Mouse (Mus musculus): Measurements from ENCODE around the gene Fam120b. TPM values are rescaled to one million over a fixed set of nuclear protein-coding genes. Genes with fewer than 3 reads are reported as not detected.

Fam120b gene
- polyA plus RNA-seq, 1 experiment from 2014 or later, result 27.3 TPM

GRCm38 (mm10) chr17:15455203-15455602, 59.2 kb downstream of the Fam120b start:
- no peaks in the 10 kb centered on the region for H3K27me3 ChIP-seq (replicated peaks; ENCODE audit: low read depth, poor library complexity, severe bottlenecking)
- H3K4me3 ChIP-seq, result no peak overlapping the region
- no peak for DNase-seq (ENCODE audit: low spot score)
- WGBS, result 78% methylated on average over 4 of the region's 4 CpGs
- H3K4me1 ChIP-seq, result no peaks in the 10 kb centered on the region
- H3K9me3 ChIP-seq, result no peaks in the 10 kb centered on the region
- H3K36me3 ChIP-seq (replicated peaks), result peaks cover 3% of the 10 kb centered on the region; the same call in 1 of the 2 replicates
- no peak overlapping the region for H3K27ac ChIP-seq (replicated peaks)

GRCm38 (mm10) chr17:15456595-15456994, 60.6 kb downstream of the Fam120b start:
- no peak overlapping the region for H3K27ac ChIP-seq (replicated peaks)
- H3K4me3 ChIP-seq, result no peak overlapping the region
- no peaks in the 10 kb centered on the region for H3K27me3 ChIP-seq (replicated peaks; ENCODE audit: low read depth, poor library complexity, severe bottlenecking)
- WGBS, result 88% methylated on average over 2 of the region's 2 CpGs
- peaks cover 9% of the 10 kb centered on the region for H3K36me3 ChIP-seq (replicated peaks)
- no peaks in the 10 kb centered on the region for H3K9me3 ChIP-seq
- DNase-seq (ENCODE audit: low spot score), result no peak
- H3K4me1 ChIP-seq, result no peaks in the 10 kb centered on the region

GRCm38 (mm10) chr17:15459761-15460160, 63.8 kb downstream of the Fam120b start:
- H3K36me3 ChIP-seq (replicated peaks), result peaks cover 15% of the 10 kb centered on the region
- no peak overlapping the region for H3K27ac ChIP-seq (replicated peaks)
- H3K4me3 ChIP-seq, result no peak overlapping the region
- no peak for DNase-seq (ENCODE audit: low spot score)
- 87% methylated on average over 4 of the region's 4 CpGs for WGBS
- H3K9me3 ChIP-seq, result no peaks in the 10 kb centered on the region
- no peaks in the 10 kb centered on the region for H3K4me1 ChIP-seq
- H3K27me3 ChIP-seq (replicated peaks; ENCODE audit: low read depth, poor library complexity, severe bottlenecking), result no peaks in the 10 kb centered on the region

- Histone ChIP-seq H3K27me3 (replicated peaks; ENCODE audit: low read depth, poor library complexity, severe bottlenecking) (no peaks in the 10 kb centered on the region), H3K36me3 (replicated peaks) (peaks cover 26% of the 10 kb centered on the region), H3K9me3 (no peaks in the 10 kb centered on the region), H3K4me1 (no peaks in the 10 kb centered on the region), H3K4me3 (no peak overlapping the region), H3K27ac (replicated peaks) (no peak overlapping the region)
- 95% methylated on average over 6 of the region's 6 CpGs for whole genome bisulfite sequencing
- no peak for DNase-seq (ENCODE audit: low spot score)
Observed at GRCm38 (mm10) chr17:15461921-15462495, 66.0 kb downstream of the Fam120b start.

GRCm38 (mm10) chr17:15467669-15468068, 71.7 kb downstream of the Fam120b start:
- 27% methylated on average over 5 of the region's 5 CpGs for WGBS

GRCm38 (mm10) chr17:15472671-15473070, 76.7 kb downstream of the Fam120b start:
- 87% methylated on average over 4 of the region's 4 CpGs for WGBS
- Histone ChIP-seq H3K27me3 (replicated peaks; ENCODE audit: low read depth, poor library complexity, severe bottlenecking) (no peaks in the 10 kb centered on the region), H3K9me3 (no peaks in the 10 kb centered on the region), H3K36me3 (replicated peaks) (peaks cover 86% of the 10 kb centered on the region), H3K4me1 (no peaks in the 10 kb centered on the region), H3K27ac (replicated peaks) (no peak overlapping the region), H3K4me3 (no peak overlapping the region)
- DNase-seq (ENCODE audit: low spot score), result no peak

More at GRCm38 (mm10) chr17:15467669-15468068, 71.7 kb downstream of the Fam120b start:
- DNase-seq (ENCODE audit: low spot score), result peak; percentile 84
- Histone ChIP-seq H3K4me3 (no peak overlapping the region), H3K9me3 (no peaks in the 10 kb centered on the region), H3K27me3 (replicated peaks; ENCODE audit: low read depth, poor library complexity, severe bottlenecking) (no peaks in the 10 kb centered on the region), H3K27ac (replicated peaks) (no peak overlapping the region), H3K36me3 (replicated peaks) (peaks cover 52% of the 10 kb centered on the region), H3K4me1 (no peaks in the 10 kb centered on the region)

Other genes starting within 250 kb of the Fam120b start
- gene Dll1, start 19.3 kb upstream of the Fam120b start, polyA plus RNA-seq (2016; fragmentation: Nextera tagmentation; extraction: Ambion mirVana), result 13.2 and 22.1 TPM in 2 replicates
- gene Psmb1, start 103.5 kb downstream of the Fam120b start, polyA plus RNA-seq (2016; fragmentation: Nextera tagmentation; extraction: Ambion mirVana), result 281 and 290 TPM in 2 replicates
- gene Tbp, start 103.7 kb downstream of the Fam120b start, polyA plus RNA-seq (2016; fragmentation: Nextera tagmentation; extraction: Ambion mirVana), result 62.8 and 68.5 TPM in 2 replicates
- 43.3 and 45.5 TPM in 2 replicates for gene Pdcd2, start 131.1 kb downstream of the Fam120b start, polyA plus RNA-seq (2016; fragmentation: Nextera tagmentation; extraction: Ambion mirVana)
- gene Prdm9, start 168.2 kb downstream of the Fam120b start, polyA plus RNA-seq (2016; fragmentation: Nextera tagmentation; extraction: Ambion mirVana), result 1.5 and 2.3 TPM in 2 replicates

Measured in embryonic facial prominence, embryonic 10.5 days (tissue).